Mouse (Mus musculus) stomach, postnatal 0 days (tissue): ENCODE data around the gene Gps2. TPM values are rescaled to one million over a fixed set of nuclear protein-coding genes. Genes with fewer than 3 reads are reported as not detected.

ENCODE experiments used
- ATAC-seq: fragments of 200-750 bp; cut with Nextera tagmentation; 2 replicates; pipeline ENCODE4 v1.8.0; 2017; ENCODE audit not compliant: low FRiP score, low TSS enrichment
- DNase-seq: peaks from one replicate; pipeline ENCODE4 v3.0.0-alpha.2; 2016; ENCODE audit warnings: low spot score
- H3K27ac ChIP-seq: fragments of 300-500 bp; sonication (generic); replicated peaks from 2 replicates; pipeline ENCODE4 v1.5.1; 2014; ENCODE audit warnings: mild to moderate bottlenecking, control low read depth
- H3K27me3 ChIP-seq: fragments of 300-500 bp; sonication (generic); 2 replicates; pipeline ENCODE4 v1.6.1; 2014; ENCODE audit warnings: low read length; ENCODE audit not compliant: control insufficient read depth, insufficient read depth
- H3K36me3 ChIP-seq: fragments of 300-500 bp; sonication (generic); 2 replicates; pipeline ENCODE4 v1.6.1; 2014; ENCODE audit warnings: low read length, mixed read lengths; ENCODE audit not compliant: control insufficient read depth, insufficient read depth
- H3K4me1 ChIP-seq: fragments of 300-500 bp; sonication (generic); replicated peaks from 2 replicates; pipeline ENCODE4 v1.6.1; 2014; ENCODE audit warnings: antibody characterized with exemption; ENCODE audit not compliant: control insufficient read depth, insufficient read depth
- H3K4me2 ChIP-seq: fragments of 300-500 bp; sonication (generic); replicated peaks from 2 replicates; pipeline ENCODE4 v1.6.1; 2014; ENCODE audit warnings: low read depth, mild to moderate bottlenecking, control low read depth, moderate library complexity
- H3K4me3 ChIP-seq: fragments of 300-500 bp; sonication (generic); 2 replicates; pipeline ENCODE4 v1.5.1; 2014; ENCODE audit warnings: low read depth, low read length, control low read depth
- H3K9ac ChIP-seq: fragments of 300-500 bp; sonication (generic); 2 replicates; pipeline ENCODE4 v1.6.1; 2014; ENCODE audit warnings: mild to moderate bottlenecking, low read length, control low read depth, mixed read lengths
- H3K9me3 ChIP-seq: fragments of 300-500 bp; sonication (generic); 2 replicates; pipeline ENCODE4 v1.6.1; 2016; ENCODE audit warnings: low read length; ENCODE audit not compliant: control insufficient read depth
- CTCF ChIP-seq: IDR thresholded peaks from 2 replicates; pipeline ENCODE4 v1.5.1; 2016; ENCODE audit warnings: antibody characterized with exemption, low read depth, mild to moderate bottlenecking, moderate library complexity
- EP300 ChIP-seq: optimal IDR thresholded peaks from 2 replicates; pipeline ENCODE3; 2016; ENCODE audit warnings: antibody characterized with exemption
- WGBS: fragments of 180-500 bp; shearing (Covaris S2); extraction: QIAGEN DNeasy Blood & Tissue Kit; methylation state at CpG from one replicate; pipeline ENCODE4 v1.1.7; 2014; 5-methylcytosine and 5-hydroxymethylcytosine counted together
- polyA plus RNA-seq: library from polyadenylated mRNA; unstranded; fragments of >200 nt; fragmentation: Nextera tagmentation; extraction: Ambion mirVana; gene quantifications from 2 replicates; pipeline ENCODE4 v1.2.1, GENCODE M21; 2015

Gps2 gene
- polyA plus RNA-seq: 40.6 and 43.3 TPM in 2 replicates

GRCm38 (mm10) chr11:69913554-69914371 is at the start of gene Gps2:
Gene Gps2 (plus strand): TSS chr11:69913888.
- Histone ChIP-seq H3K9me3 (no peaks in the 10 kb centered on the region), H3K4me1 (peaks cover 2% of the 10 kb centered on the region; the same call in 1 of the 2 replicates), H3K27me3 (no peaks in the 10 kb centered on the region), H3K36me3 (peaks cover 40% of the 10 kb centered on the region), H3K27ac (peak within 1 kb of the TSS; percentile 91), H3K4me3 (peak within 1 kb of the TSS; percentile 78), H3K9ac (peak within 1 kb of the TSS; percentile 89), H3K4me2 (peak within 1 kb of the TSS; percentile 93)
- DNase-seq: peak; percentile 93
- TF ChIP-seq CTCF (no peak), EP300 (no peak)
- ATAC-seq: peak; percentile 88
- 2% methylated on average over 61 of the region's 61 CpGs for WGBS

- H3K36me3 ChIP-seq: no peaks in the 10 kb centered on the region
- H3K4me1 ChIP-seq: no peaks in the 10 kb centered on the region
Measured at GRCm38 (mm10) chr11:69864138-69864860, 49.4 kb upstream of the Gps2 start.

GRCm38 (mm10) chr11:69865561-69865960 is 48.1 kb upstream of the Gps2 start:
- WGBS: 80% methylated on average over 9 of the region's 9 CpGs
- no peak overlapping the region for H3K27ac ChIP-seq
- H3K27me3 ChIP-seq: no peaks in the 10 kb centered on the region

More at GRCm38 (mm10) chr11:69864138-69864860, 49.4 kb upstream of the Gps2 start:
- no peaks in the 10 kb centered on the region for H3K27me3 ChIP-seq
- WGBS: 38% methylated on average over 8 of the region's 8 CpGs
- no peak overlapping the region for H3K4me3 ChIP-seq
- ATAC-seq (no peak), DNase-seq (no peak)
- no peak overlapping the region for H3K4me2 ChIP-seq
- no peak overlapping the region for H3K27ac ChIP-seq
- H3K9ac ChIP-seq: no peak overlapping the region
- H3K9me3 ChIP-seq: no peaks in the 10 kb centered on the region
- no peak for TF ChIP-seq EP300
- no peak for TF ChIP-seq CTCF

GRCm38 (mm10) chr11:69867335-69867734 is 46.4 kb upstream of the Gps2 start:
- no peaks in the 10 kb centered on the region for H3K36me3 ChIP-seq
- H3K4me1 ChIP-seq: no peaks in the 10 kb centered on the region
- TF ChIP-seq EP300 (no peak), CTCF (no peak)
- H3K4me3 ChIP-seq: no peak overlapping the region
- ATAC-seq (no peak), DNase-seq (no peak)
- H3K9me3 ChIP-seq: no peaks in the 10 kb centered on the region
- H3K9ac ChIP-seq: no peak overlapping the region
- no peak overlapping the region for H3K27ac ChIP-seq
- H3K4me2 ChIP-seq: no peak overlapping the region
- no peaks in the 10 kb centered on the region for H3K27me3 ChIP-seq
- WGBS: 56% methylated on average over 9 of the region's 9 CpGs

More at GRCm38 (mm10) chr11:69865561-69865960, 48.1 kb upstream of the Gps2 start:
- Histone ChIP-seq H3K4me3 (no peak overlapping the region), H3K4me2 (no peak overlapping the region), H3K9ac (no peak overlapping the region), H3K4me1 (no peaks in the 10 kb centered on the region), H3K36me3 (no peaks in the 10 kb centered on the region), H3K9me3 (no peaks in the 10 kb centered on the region)
- no peak for ATAC-seq
- no peak for DNase-seq
- TF ChIP-seq EP300 (no peak), CTCF (no peak)

GRCm38 (mm10) chr11:69870289-69871069 is 43.2 kb upstream of the Gps2 start:
- TF ChIP-seq CTCF: no peak
- no peak for TF ChIP-seq EP300
- H3K4me1 ChIP-seq: no peaks in the 10 kb centered on the region
- 85% methylated on average over 2 of the region's 2 CpGs for WGBS
- no peak overlapping the region for H3K4me2 ChIP-seq
- no peak overlapping the region for H3K4me3 ChIP-seq
- no peaks in the 10 kb centered on the region for H3K27me3 ChIP-seq
- DNase-seq (no peak), ATAC-seq (no peak)
- no peak overlapping the region for H3K27ac ChIP-seq
- no peaks in the 10 kb centered on the region for H3K36me3 ChIP-seq
- no peaks in the 10 kb centered on the region for H3K9me3 ChIP-seq
- H3K9ac ChIP-seq: no peak overlapping the region
